Comparison of ENCODE assay signal across 31 mouse cellular contexts in genomic region chr3:57643191-57643590, GRCm38 (mm10). TPM values are rescaled to one million over a fixed set of nuclear protein-coding genes. Genes with fewer than 3 reads are reported as not detected.
"Had no signal": no experiment of that assay in that cellular context is flagged by ENCODE, and none has a peak within 500 bp of the region (broad histone marks: within the 10 kb centered on the region; RNA-seq: fewer than 3 reads in every experiment).

No protein-coding gene starts in this region.

- H3K27ac ChIP-seq: heart, embryonic 13.5 days; heart, embryonic 15.5 days; hindbrain, embryonic 10.5 days; hindbrain, embryonic 12.5 days; hindbrain, embryonic 13.5 days; hindbrain, embryonic 14.5 days; hindbrain, embryonic 15.5 days; hindbrain, postnatal 0 days; intestine, embryonic 15.5 days; kidney, embryonic 15.5 days; kidney, postnatal 0 days; left cerebral cortex, adult 2 months had no signal

- DNase-seq: heart, postnatal 10 days; heart, postnatal 14 days; heart, postnatal 36 days; heart, postnatal 4 days; kidney, adult 11 months; kidney, adult 18-20 months; kidney, adult 2 months; kidney, adult 8-10 months; kidney, adult 9 months; kidney, postnatal 10 days; kidney, postnatal 14 days; kidney, postnatal 25 days; kidney, postnatal 36 days; kidney, postnatal 4 days; layer of hippocampus, adult 9-11 months; layer of hippocampus, postnatal 36 days had no signal

- H3K4me3 ChIP-seq: heart, embryonic 12.5 days; heart, embryonic 13.5 days; heart, embryonic 15.5 days; hindbrain, embryonic 10.5 days; hindbrain, embryonic 12.5 days; hindbrain, embryonic 13.5 days; hindbrain, embryonic 15.5 days; intestine, embryonic 15.5 days; kidney, embryonic 15.5 days; left cerebral cortex, adult 2 months had no signal

RNA-seq across cellular contexts. Expression of gene Ankub1, which starts 49.4 kb away (rescaled TPM):
- total RNA-seq: heart, postnatal 10 days; heart, postnatal 14 days; heart, postnatal 25 days; heart, postnatal 36 days; heart, postnatal 4 days; hematopoietic stem cell, adult 5-6 weeks had no signal
